Mouse (Mus musculus): Measurements from ENCODE around the gene Gm44502. TPM values are rescaled to one million over a fixed set of nuclear protein-coding genes. Genes with fewer than 3 reads are reported as not detected.
A peak's percentile ranks its signal among the peaks of the same experiment; 100 is the strongest.

Gm44502 gene
- total and polyA plus RNA-seq, 3 experiments, result not detected

DNA sequence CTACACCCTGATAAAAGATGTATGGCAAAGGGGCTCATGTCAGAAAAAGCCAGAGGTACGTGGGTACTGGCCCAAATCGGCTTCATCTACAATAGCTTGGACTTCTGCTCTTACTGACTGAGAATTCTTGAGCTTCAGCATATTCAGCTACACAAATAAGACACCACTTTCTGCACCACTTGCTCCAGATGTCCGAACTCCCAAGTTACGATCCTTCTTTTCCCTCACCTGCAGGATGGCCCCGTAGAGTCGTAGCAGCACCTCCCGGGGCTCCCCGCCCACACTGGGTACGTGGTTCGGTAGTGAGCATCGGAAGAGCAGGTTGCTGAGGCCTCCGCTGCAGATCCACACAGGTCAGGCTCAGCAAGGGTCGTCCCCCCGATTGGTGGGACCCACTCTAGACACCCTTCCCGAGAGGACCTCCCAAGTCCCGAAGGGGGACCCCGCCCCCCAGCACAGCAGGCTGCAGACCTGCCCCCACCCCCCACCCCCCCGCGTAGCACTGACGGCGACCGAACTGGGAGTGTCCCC lies 610 bp downstream of the Gm44502 start:
- Histone ChIP-seq H3K4me3 (ENCODE audit: control insufficient read depth in 1 of 2, insufficient read depth in 1 of 2, low read depth in 2 of 2, low read length in 2 of 2) (peak overlapping the region; percentile 75 to 84), H3K27me3 (ENCODE audit: control insufficient read depth in 1 of 2, insufficient read depth in 2 of 2, low read length in 2 of 2) (no peaks in the 10 kb centered on the region), H3K79me2 (ENCODE audit: control insufficient read depth, insufficient read depth, low read length, poor library complexity) (no peaks in the 10 kb centered on the region; the same call in 1 of the 2 replicates), H3K36me3 (ENCODE audit: control insufficient read depth in 1 of 2, insufficient read depth in 2 of 2, low read length in 2 of 2) (peaks cover 0 to 5% of the 10 kb centered on the region in 2 experiments; a peak in 2 of 4 replicates), H3K9me3 (replicated peaks; ENCODE audit: insufficient read depth, low read length) (no peaks in the 10 kb centered on the region), H3K4me1 (ENCODE audit: control insufficient read depth in 1 of 2, insufficient read depth in 2 of 2, low read length in 2 of 2) (peaks cover 0 to 9% of the 10 kb centered on the region in 2 experiments; a peak in 1 of 4 replicates), H3K27ac (ENCODE audit: control insufficient read depth, low read depth, low read length) (no peak overlapping the region), H3K9ac (ENCODE audit: control insufficient read depth, low read depth, low read length, poor library complexity, severe bottlenecking) (peak overlapping the region; percentile 69)
- DNase-seq (ENCODE audit: low read depth, low spot score), result no peak
- TF ChIP-seq EP300 (IDR thresholded peaks at IDR 0.05; ENCODE audit: low read depth in 1 of 2, low read length in 2 of 2), result no peak

DNA sequence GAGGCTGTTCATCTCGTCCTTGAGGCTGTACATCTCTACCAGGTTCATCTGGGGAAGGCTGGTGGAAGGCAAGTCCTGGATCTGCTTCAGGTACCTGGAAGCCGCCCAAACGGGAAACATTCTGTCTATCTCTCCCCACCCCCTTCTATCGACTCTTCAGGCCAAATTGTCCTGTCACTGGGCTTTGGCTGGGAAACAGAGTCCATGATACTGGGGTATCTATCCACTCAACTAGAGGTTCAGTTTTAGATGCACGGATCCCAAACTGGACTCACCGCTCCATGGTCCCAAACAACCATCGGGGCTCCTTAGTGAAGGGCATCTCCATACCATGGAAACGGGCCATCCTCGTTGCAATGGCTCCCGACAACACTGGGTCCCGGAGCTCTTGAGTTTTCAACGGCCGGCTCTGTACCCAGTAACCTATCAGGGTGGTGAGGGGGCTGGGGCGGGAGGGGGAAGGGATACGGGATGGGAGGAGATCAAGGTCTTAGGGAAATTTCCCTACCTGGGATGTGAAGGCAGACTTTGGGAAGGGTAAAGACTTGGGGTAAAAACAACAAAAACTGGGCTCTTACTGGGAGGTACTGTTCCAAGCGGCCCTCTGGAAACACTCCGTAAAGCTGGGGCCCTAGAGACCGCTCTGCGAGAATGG lies 1.2 kb downstream of the Gm44502 start:
- peaks cover 0 to 9% of the 10 kb centered on the region in 2 experiments; a peak in 1 of 4 replicates for H3K4me1 ChIP-seq (ENCODE audit: control insufficient read depth in 1 of 2, insufficient read depth in 2 of 2, low read length in 2 of 2)
- H3K27me3 ChIP-seq (ENCODE audit: control insufficient read depth in 1 of 2, insufficient read depth in 2 of 2, low read length in 2 of 2), result no peaks in the 10 kb centered on the region
- no peak overlapping the region for H3K9ac ChIP-seq (ENCODE audit: control insufficient read depth, low read depth, low read length, poor library complexity, severe bottlenecking)
- no peak for DNase-seq (ENCODE audit: low read depth, low spot score)
- TF ChIP-seq TCF12 (IDR thresholded peaks at IDR 0.05; ENCODE audit: low read depth, low read length), result no peak
- TF ChIP-seq USF1 (IDR thresholded peaks at IDR 0.05; ENCODE audit: low read depth, low read length), result no peak
- TF ChIP-seq JUND (IDR thresholded peaks at IDR 0.05; ENCODE audit: low read depth, low read length), result no peak
- TF ChIP-seq ZKSCAN1 (IDR thresholded peaks at IDR 0.05; ENCODE audit: low read depth, low read length), result no peak
- no peak for TF ChIP-seq EP300 (IDR thresholded peaks at IDR 0.05; ENCODE audit: low read depth in 1 of 2, low read length in 2 of 2)
- no peak for TF ChIP-seq ELF1 (IDR thresholded peaks at IDR 0.05; ENCODE audit: low read depth, low read length)
- TF ChIP-seq GABPA (IDR thresholded peaks at IDR 0.05; ENCODE audit: low read depth, low read length), result no peak
- TF ChIP-seq GATA1 (IDR thresholded peaks at IDR 0.05; ENCODE audit: low read depth, low read length), result no peak
- no peaks in the 10 kb centered on the region; the same call in 1 of the 2 replicates for H3K79me2 ChIP-seq (ENCODE audit: control insufficient read depth, insufficient read depth, low read length, poor library complexity)
- H3K36me3 ChIP-seq (ENCODE audit: control insufficient read depth in 1 of 2, insufficient read depth in 2 of 2, low read length in 2 of 2), result peaks cover 0 to 5% of the 10 kb centered on the region in 2 experiments; a peak in 2 of 4 replicates
- no peaks in the 10 kb centered on the region for H3K9me3 ChIP-seq (replicated peaks; ENCODE audit: insufficient read depth, low read length)
- no peak overlapping the region for H3K27ac ChIP-seq (ENCODE audit: control insufficient read depth, low read depth, low read length)
- H3K4me3 ChIP-seq (ENCODE audit: control insufficient read depth in 1 of 2, insufficient read depth in 1 of 2, low read depth in 2 of 2, low read length in 2 of 2), result peak overlapping the region in 1 of 2 experiments; percentile 84; a peak in 2 of 4 replicates

DNA sequence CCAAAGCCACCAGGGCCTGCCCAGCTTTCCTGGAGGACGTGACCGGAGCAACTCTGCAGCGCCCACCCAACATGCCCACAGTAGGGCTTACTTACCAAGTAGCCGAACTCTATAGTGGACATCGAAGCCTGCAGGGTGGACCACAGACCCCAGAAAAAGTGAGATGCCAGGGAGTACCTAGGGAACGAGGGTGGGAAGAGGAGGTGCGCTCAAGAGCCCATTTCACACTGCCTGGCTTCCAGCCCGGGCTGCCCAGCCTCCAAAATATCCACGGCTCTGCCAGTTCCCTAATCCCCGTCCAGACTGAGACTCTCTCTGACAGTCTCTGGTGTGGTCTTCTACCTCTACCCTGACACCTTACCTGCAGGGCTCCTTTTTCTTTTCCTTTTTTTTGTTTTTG lies 2.8 kb downstream of the Gm44502 start:
- Histone ChIP-seq H3K9me3 (replicated peaks; ENCODE audit: insufficient read depth, low read length) (no peaks in the 10 kb centered on the region), H3K4me3 (ENCODE audit: control insufficient read depth in 1 of 2, insufficient read depth in 1 of 2, low read depth in 2 of 2, low read length in 2 of 2) (no peak overlapping the region), H3K79me2 (ENCODE audit: control insufficient read depth, insufficient read depth, low read length, poor library complexity) (no peaks in the 10 kb centered on the region; the same call in 1 of the 2 replicates), H3K27ac (ENCODE audit: control insufficient read depth, low read depth, low read length) (no peak overlapping the region), H3K9ac (ENCODE audit: control insufficient read depth, low read depth, low read length, poor library complexity, severe bottlenecking) (no peak overlapping the region), H3K36me3 (ENCODE audit: control insufficient read depth in 1 of 2, insufficient read depth in 2 of 2, low read length in 2 of 2) (peaks cover 0 to 5% of the 10 kb centered on the region in 2 experiments; a peak in 2 of 4 replicates), H3K4me1 (ENCODE audit: control insufficient read depth in 1 of 2, insufficient read depth in 2 of 2, low read length in 2 of 2) (peaks cover 0 to 9% of the 10 kb centered on the region in 2 experiments; a peak in 1 of 4 replicates), H3K27me3 (ENCODE audit: control insufficient read depth in 1 of 2, insufficient read depth in 2 of 2, low read length in 2 of 2) (no peaks in the 10 kb centered on the region)
- TF ChIP-seq ZMIZ1 (IDR thresholded peaks at IDR 0.05; ENCODE audit: low read depth, low read length) (no peak), MAZ (IDR thresholded peaks at IDR 0.05; ENCODE audit: low read depth, low read length) (no peak), POLR2AphosphoS2 (IDR thresholded peaks at IDR 0.05; ENCODE audit: low read length) (no peak), BHLHE40 (IDR thresholded peaks at IDR 0.05; ENCODE audit: borderline replicate concordance, low read depth, low read length) (no peak), ZC3H11A (IDR thresholded peaks at IDR 0.05; ENCODE audit: low read depth, low read length) (no peak), TBP (IDR thresholded peaks at IDR 0.05; ENCODE audit: low read depth, low read length) (no peak), USF1 (IDR thresholded peaks at IDR 0.05; ENCODE audit: low read depth, low read length) (no peak), EP300 (IDR thresholded peaks at IDR 0.05; ENCODE audit: low read depth in 1 of 2, low read length in 2 of 2) (no peak), KAT2A (conservative IDR thresholded peaks at IDR 0.05; ENCODE audit: low read depth, low read length) (no peak), MYC (IDR thresholded peaks at IDR 0.05; ENCODE audit: low read depth, low read length) (no peak), MAX (IDR thresholded peaks at IDR 0.05; ENCODE audit: low read length) (no peak), CHD2 (IDR thresholded peaks at IDR 0.05; ENCODE audit: low read length) (no peak)
- no peak for DNase-seq (ENCODE audit: low read depth, low spot score)
